Mouse (Mus musculus) liver, embryonic 14.5 days (tissue): ENCODE measurements around the gene Gpr176.

Experiments used
- CTCF ChIP-seq: IDR thresholded peaks from 2 replicates; pipeline ENCODE4 v1.5.1; 2016; ENCODE audit warnings: antibody characterized with exemption, low read depth, control low read depth
- EP300 ChIP-seq: IDR thresholded peaks from 2 replicates; pipeline ENCODE4 v1.6.1; 2016; ENCODE audit warnings: antibody characterized with exemption, low read depth

- TF ChIP-seq CTCF (no peak), EP300 (no peak)
Measured at GRCm38 (mm10) chr2:118293583-118293982, 79.6 kb downstream of the Gpr176 start.
